ENCODE assay signal across 19 mouse cellular contexts in genomic region chr4:17646712-17647111, GRCm38 (mm10).
"Had no signal": no experiment of that assay in that cellular context is flagged by ENCODE, and none has a peak within 500 bp of the region (broad histone marks: within the 10 kb centered on the region; RNA-seq: fewer than 3 reads in every experiment).

No protein-coding gene starts in this region.

- H3K4me3 ChIP-seq: megakaryocyte, embryonic 14.5 days; midbrain, embryonic 13.5 days; midbrain, embryonic 15.5 days; neural tube, embryonic 13.5 days; neural tube, embryonic 15.5 days had no signal

- H3K9ac ChIP-seq: lung, embryonic 14.5 days; midbrain, embryonic 13.5 days; midbrain, embryonic 15.5 days; neural tube, embryonic 13.5 days; neural tube, embryonic 15.5 days had no signal

- H3K4me2 ChIP-seq: lung, embryonic 14.5 days; midbrain, embryonic 11.5 days; midbrain, embryonic 13.5 days; midbrain, embryonic 15.5 days; neural tube, embryonic 13.5 days; neural tube, embryonic 15.5 days had no signal

- H3K27me3 ChIP-seq: megakaryocyte, embryonic 14.5 days; midbrain, embryonic 13.5 days; midbrain, embryonic 15.5 days; neural tube, embryonic 13.5 days; neural tube, embryonic 15.5 days had no signal

- ATAC-seq: midbrain, embryonic 13.5 days; midbrain, embryonic 15.5 days had no signal

- H3K27ac ChIP-seq: macrophage; midbrain, embryonic 13.5 days; midbrain, embryonic 15.5 days; neural tube, embryonic 13.5 days; neural tube, embryonic 15.5 days had no signal

- H3K36me3 ChIP-seq: midbrain, embryonic 13.5 days; midbrain, embryonic 15.5 days; neural tube, embryonic 13.5 days; neural tube, embryonic 15.5 days had no signal

- H3K9me3 ChIP-seq: megakaryocyte, embryonic 14.5 days; midbrain, embryonic 13.5 days; midbrain, embryonic 15.5 days; neural tube, embryonic 13.5 days; neural tube, embryonic 15.5 days had no signal

- H3K4me1 ChIP-seq: megakaryocyte, embryonic 14.5 days; midbrain, embryonic 13.5 days; midbrain, embryonic 15.5 days; neural tube, embryonic 13.5 days; neural tube, embryonic 15.5 days had no signal

- DNase-seq: lung, adult 18-20 months; lung, embryonic 14.5 days; lung, postnatal 14 days; lung, postnatal 36 days; retina, postnatal 1 day; right cerebral cortex, adult 18-20 months; right cerebral cortex, postnatal 25 days; right cerebral cortex, postnatal 4 days; spleen, adult 18-20 months; thymus, adult 18-20 months; thymus, postnatal 14 days; thymus, postnatal 36 days had no signal
